20 mouse cellular contexts compared by ENCODE assay signal in the genomic region with DNA sequence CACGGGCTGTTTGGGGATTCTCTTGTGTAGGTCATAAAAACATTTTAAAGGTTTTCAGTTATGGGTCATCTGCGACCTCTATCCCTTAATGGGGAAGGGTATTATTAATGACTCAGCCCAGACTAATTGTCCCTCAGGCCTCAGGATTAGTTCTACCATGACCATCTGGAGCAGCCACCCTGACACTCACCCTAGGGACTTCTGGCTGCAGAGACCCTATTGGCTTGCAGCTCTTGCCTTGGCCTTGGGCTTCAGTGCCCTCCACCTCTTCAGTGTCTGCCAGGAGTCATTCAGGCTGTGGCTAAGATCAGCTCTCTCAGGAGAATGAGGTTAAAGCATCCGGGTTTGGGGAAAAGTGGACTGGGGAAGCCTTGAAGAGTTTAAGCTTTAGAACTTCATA.
A peak's percentile ranks its signal among the peaks of the same experiment; 100 is the strongest.
DNase-seq lines count a peak whose midpoint lies in the region; ATAC-seq and TF ChIP-seq lines count a peak whose summit lies in the region.
"Had no signal": no experiment of that assay in that cellular context is flagged by ENCODE, and none has a peak within 500 bp of the region (broad histone marks: within the 10 kb centered on the region; RNA-seq: fewer than 3 reads in every experiment).

No protein-coding gene starts in this region.

- no peaks in the 10 kb centered on the region for H3K27me3 ChIP-seq in hindbrain, embryonic 10.5 days (ENCODE audit: insufficient read depth, poor library complexity, severe bottlenecking)
- H3K27me3 ChIP-seq in hindbrain, embryonic 16.5 days (replicated peaks; ENCODE audit: control insufficient read depth, insufficient read depth, low read length), result no peaks in the 10 kb centered on the region
- no peaks in the 10 kb centered on the region for H3K27me3 ChIP-seq in midbrain, embryonic 12.5 days
- H3K27me3 ChIP-seq in midbrain, embryonic 13.5 days, result no peaks in the 10 kb centered on the region
- H3K27me3 ChIP-seq in heart, adult 2 months (ENCODE audit: control insufficient read depth, insufficient read depth, low read length), result no peaks in the 10 kb centered on the region
- H3K27me3 ChIP-seq in forebrain, embryonic 11.5 days (ENCODE audit: control insufficient read depth, insufficient read depth, low read length), result no peaks in the 10 kb centered on the region
- H3K27me3 ChIP-seq: forebrain, embryonic 15.5 days; hindbrain, embryonic 15.5 days had no signal

- intact Hi-C loops in heart, adult 2 months (cut with DNase I), result no loop called here

- DNase-seq in hindbrain, embryonic 10.5 days (ENCODE audit: low spot score), result peak; percentile 36
- DNase-seq in embryo, embryonic 9.5 days (ENCODE audit: extremely low spot score), result peak; percentile 15
- DNase-seq in heart, adult 2 months, result no peak
- no peak for DNase-seq in forebrain, embryonic 11.5 days (ENCODE audit: low spot score)
- DNase-seq: adrenal gland, postnatal 10 days; cerebellum, adult 11-12 months; cerebellum, adult 9-11 months; gastrocnemius, postnatal 36 days; heart, adult 11 months; heart, postnatal 10 days; heart, postnatal 4 days had no signal

- no peak for ATAC-seq in hindbrain, embryonic 16.5 days
- ATAC-seq in midbrain, embryonic 12.5 days (ENCODE audit: low FRiP score, low read depth), result 0 out of 2 replicates have a peak, but pooled peaks have one; percentile 45
- ATAC-seq in midbrain, embryonic 13.5 days, result no peak
- ATAC-seq in forebrain, embryonic 11.5 days (replicated peaks; ENCODE audit: low FRiP score), result no peak
- ATAC-seq: forebrain, embryonic 15.5 days; inflammation-experienced regulatory T-cells, adult 6 months had no signal

- H3K4me1 ChIP-seq in hindbrain, embryonic 10.5 days (replicated peaks), result peaks cover 39% of the 10 kb centered on the region
- no peaks in the 10 kb centered on the region; the same call in 1 of the 2 replicates for H3K4me1 ChIP-seq in hindbrain, embryonic 16.5 days (ENCODE audit: control insufficient read depth, insufficient read depth, low read depth, low read length)
- peaks cover 12% of the 10 kb centered on the region; the same call in 1 of the 2 replicates for H3K4me1 ChIP-seq in midbrain, embryonic 12.5 days
- H3K4me1 ChIP-seq in midbrain, embryonic 13.5 days (replicated peaks), result peaks cover 7% of the 10 kb centered on the region; the same call in 1 of the 2 replicates
- H3K4me1 ChIP-seq in heart, adult 2 months (ENCODE audit: control insufficient read depth, insufficient read depth, low read length), result no peaks in the 10 kb centered on the region
- no peaks in the 10 kb centered on the region; the same call in 1 of the 2 replicates for H3K4me1 ChIP-seq in forebrain, embryonic 11.5 days (replicated peaks; ENCODE audit: control insufficient read depth, insufficient read depth, low read length)

- no peak overlapping the region for H3K9ac ChIP-seq in hindbrain, embryonic 16.5 days (ENCODE audit: low read depth, low read length)
- no peak overlapping the region for H3K9ac ChIP-seq in midbrain, embryonic 12.5 days (replicated peaks)
- no peak overlapping the region for H3K9ac ChIP-seq in midbrain, embryonic 13.5 days (replicated peaks)
- no peak overlapping the region for H3K9ac ChIP-seq in heart, adult 2 months (ENCODE audit: low read depth, low read length)
- no peak overlapping the region for H3K9ac ChIP-seq in forebrain, embryonic 11.5 days (ENCODE audit: low read length)
- H3K9ac ChIP-seq: forebrain, embryonic 15.5 days; hindbrain, embryonic 15.5 days had no signal

- H3K27ac ChIP-seq in hindbrain, embryonic 10.5 days, result peak overlapping the region; percentile 54; the same call in 1 of the 2 replicates
- no peak overlapping the region for H3K27ac ChIP-seq in hindbrain, embryonic 16.5 days (ENCODE audit: low read depth, low read length)
- H3K27ac ChIP-seq in midbrain, embryonic 12.5 days (replicated peaks), result no peak overlapping the region
- no peak overlapping the region for H3K27ac ChIP-seq in midbrain, embryonic 13.5 days
- no peak overlapping the region for H3K27ac ChIP-seq in heart, adult 2 months
- H3K27ac ChIP-seq in forebrain, embryonic 11.5 days (ENCODE audit: low read depth, low read length), result no peak overlapping the region
- H3K27ac ChIP-seq: embryonic facial prominence, embryonic 10.5 days; forebrain, embryonic 10.5 days; forebrain, embryonic 15.5 days; heart, embryonic 10.5 days; hindbrain, embryonic 15.5 days had no signal

- H3K4me2 ChIP-seq in hindbrain, embryonic 16.5 days (ENCODE audit: low read length), result no peak overlapping the region
- no peak overlapping the region for H3K4me2 ChIP-seq in midbrain, embryonic 12.5 days (replicated peaks)
- H3K4me2 ChIP-seq in midbrain, embryonic 13.5 days (replicated peaks), result no peak overlapping the region
- no peak overlapping the region for H3K4me2 ChIP-seq in forebrain, embryonic 11.5 days (ENCODE audit: low read depth, low read length, severe bottlenecking)
- H3K4me2 ChIP-seq: forebrain, embryonic 15.5 days; hindbrain, embryonic 15.5 days had no signal

- TF ChIP-seq CTCF in heart, adult 2 months (IDR thresholded peaks at IDR 0.05), result no peak

- no peak for TF ChIP-seq POLR2A in heart, adult 2 months (IDR thresholded peaks at IDR 0.05; ENCODE audit: insufficient read depth, low read depth, low read length)

- 0 out of 2 replicates have a peak, but pooled peaks cover 4% of the 10 kb centered on the region for H3K36me3 ChIP-seq in hindbrain, embryonic 10.5 days
- H3K36me3 ChIP-seq in hindbrain, embryonic 16.5 days (ENCODE audit: control insufficient read depth, insufficient read depth, low read length), result no peaks in the 10 kb centered on the region
- H3K36me3 ChIP-seq in midbrain, embryonic 12.5 days, result no peaks in the 10 kb centered on the region
- no peaks in the 10 kb centered on the region for H3K36me3 ChIP-seq in midbrain, embryonic 13.5 days
- H3K36me3 ChIP-seq in heart, adult 2 months (ENCODE audit: control insufficient read depth, insufficient read depth, low read length), result no peaks in the 10 kb centered on the region
- no peaks in the 10 kb centered on the region for H3K36me3 ChIP-seq in forebrain, embryonic 11.5 days (ENCODE audit: control insufficient read depth, insufficient read depth, low read length)
- H3K36me3 ChIP-seq: embryonic facial prominence, embryonic 10.5 days; forebrain, embryonic 10.5 days; forebrain, embryonic 15.5 days; heart, embryonic 10.5 days; hindbrain, embryonic 15.5 days had no signal

- H3K9me3 ChIP-seq in hindbrain, embryonic 10.5 days, result peaks cover 10% of the 10 kb centered on the region; the same call in 1 of the 2 replicates
- H3K9me3 ChIP-seq in hindbrain, embryonic 16.5 days (ENCODE audit: control insufficient read depth, low read length), result no peaks in the 10 kb centered on the region
- H3K9me3 ChIP-seq in midbrain, embryonic 12.5 days, result peaks cover 4% of the 10 kb centered on the region; the same call in 1 of the 2 replicates
- H3K9me3 ChIP-seq in midbrain, embryonic 13.5 days, result 0 out of 2 replicates have a peak, but pooled peaks cover 8% of the 10 kb centered on the region
- H3K9me3 ChIP-seq in forebrain, embryonic 11.5 days (ENCODE audit: control insufficient read depth, low read length), result no peaks in the 10 kb centered on the region
- H3K9me3 ChIP-seq: forebrain, embryonic 15.5 days; heart, embryonic 10.5 days; hindbrain, embryonic 15.5 days had no signal

- TF ChIP-seq EP300 in heart, adult 2 months (IDR thresholded peaks at IDR 0.05; ENCODE audit: insufficient read depth, low read depth, low read length), result no peak

- H3K79me2 ChIP-seq in heart, adult 2 months (replicated peaks; ENCODE audit: control insufficient read depth, insufficient read depth, low read length), result no peaks in the 10 kb centered on the region

- H3K4me3 ChIP-seq in hindbrain, embryonic 10.5 days, result no peak overlapping the region
- no peak overlapping the region for H3K4me3 ChIP-seq in hindbrain, embryonic 16.5 days (ENCODE audit: low read length)
- H3K4me3 ChIP-seq in midbrain, embryonic 12.5 days, result no peak overlapping the region
- no peak overlapping the region for H3K4me3 ChIP-seq in midbrain, embryonic 13.5 days (replicated peaks)
- no peak overlapping the region for H3K4me3 ChIP-seq in heart, adult 2 months
- no peak overlapping the region for H3K4me3 ChIP-seq in forebrain, embryonic 11.5 days (ENCODE audit: low read depth, low read length)
- H3K4me3 ChIP-seq: embryonic facial prominence, embryonic 10.5 days; forebrain, embryonic 10.5 days; forebrain, embryonic 15.5 days; heart, embryonic 10.5 days; hindbrain, embryonic 15.5 days had no signal

- WGBS in hindbrain, embryonic 10.5 days, result 77% methylated on average over 3 of the region's 3 CpGs
- 51% methylated on average over 3 of the region's 3 CpGs for WGBS in hindbrain, embryonic 16.5 days
- 71% methylated on average over 3 of the region's 3 CpGs for WGBS in midbrain, embryonic 12.5 days
- 64% methylated on average over 3 of the region's 3 CpGs for WGBS in midbrain, embryonic 13.5 days
- 83% methylated on average over 3 of the region's 3 CpGs for WGBS in heart, adult 2 months
- 74% methylated on average over 3 of the region's 3 CpGs for WGBS in forebrain, embryonic 11.5 days

Comparison
In these comparisons a context has a peak if more than half of its experiments do, and no peak if none do; other contexts are left out.
1. DNase-seq: peak in hindbrain, embryonic 10.5 days (single experiment) and embryo, embryonic 9.5 days (single experiment); none in heart, adult 2 months (0 of 2) and forebrain, embryonic 11.5 days (single experiment).